In the genomic region with DNA sequence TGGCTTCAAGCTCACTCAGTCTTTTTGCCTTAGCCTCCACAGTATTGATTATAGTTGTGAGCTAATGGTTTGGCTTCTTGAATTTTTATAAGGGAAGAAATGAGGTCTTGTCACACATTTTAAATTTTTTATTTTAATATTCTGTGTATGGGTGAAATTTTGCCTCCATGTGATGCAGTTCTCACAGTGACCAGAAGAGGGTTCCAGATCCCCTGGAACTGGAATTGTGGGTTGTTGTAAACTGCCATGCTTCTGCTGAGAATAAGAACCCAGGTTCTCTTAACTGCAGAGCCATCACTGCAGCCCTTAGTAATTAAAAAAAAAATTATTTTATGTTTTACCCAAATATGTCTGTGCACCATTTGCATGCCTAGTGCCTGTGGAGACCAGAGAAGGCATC, we compare ENCODE assay signal across 11 mouse cellular contexts. TPM values are rescaled to one million over a fixed set of nuclear protein-coding genes. Genes with fewer than 3 reads are reported as not detected.
DNase-seq lines count a peak whose midpoint lies in the region; ATAC-seq and TF ChIP-seq lines count a peak whose summit lies in the region.
"Had no signal": no experiment of that assay in that cellular context is flagged by ENCODE, and none has a peak within 500 bp of the region (broad histone marks: within the 10 kb centered on the region; RNA-seq: fewer than 3 reads in every experiment).

No protein-coding gene starts in this region.

- H3K4me1 ChIP-seq in heart, embryonic 12.5 days (replicated peaks), result no peaks in the 10 kb centered on the region
- H3K4me1 ChIP-seq in G1E (ENCODE audit: insufficient read depth, low read depth, low read length), result no peaks in the 10 kb centered on the region
- H3K4me1 ChIP-seq: megakaryocyte, embryonic 14.5 days had no signal

- intact Hi-C loops in left cerebral cortex, postnatal 25 days (cut with DNase I), result no loop called here

- no peak overlapping the region for H3K4me3 ChIP-seq in heart, embryonic 12.5 days
- no peak overlapping the region for H3K4me3 ChIP-seq in G1E (ENCODE audit: low read depth, low read length)
- H3K4me3 ChIP-seq: megakaryocyte, embryonic 14.5 days had no signal

- ATAC-seq in heart, embryonic 12.5 days (ENCODE audit: insufficient number of reproducible peaks, low FRiP score), result no peak
- ATAC-seq in G1E (ENCODE audit: extremely low read depth, insufficient number of reproducible peaks, low FRiP score, poor library complexity, severe bottlenecking), result no peak

- 0 out of 2 replicates have a peak, but pooled peaks have one; percentile 17 for TF ChIP-seq CTCF in G1E (IDR thresholded peaks at IDR 0.05; ENCODE audit: low read depth, low read length)

- H3K36me3 ChIP-seq in heart, embryonic 12.5 days, result 0 out of 2 replicates have a peak, but pooled peaks cover 3% of the 10 kb centered on the region
- H3K36me3 ChIP-seq in G1E (replicated peaks), result no peaks in the 10 kb centered on the region

- no peak overlapping the region for H3K27ac ChIP-seq in heart, embryonic 12.5 days (ENCODE audit: poor library complexity, severe bottlenecking)

- no peak overlapping the region for H3K4me2 ChIP-seq in heart, embryonic 12.5 days

- no peaks in the 10 kb centered on the region for H3K27me3 ChIP-seq in heart, embryonic 12.5 days (replicated peaks)
- peaks cover 3% of the 10 kb centered on the region; the same call in 1 of the 2 replicates for H3K27me3 ChIP-seq in G1E (ENCODE audit: insufficient read depth, low read length)
- H3K27me3 ChIP-seq: megakaryocyte, embryonic 14.5 days had no signal

- no peak overlapping the region for H3K9ac ChIP-seq in heart, embryonic 12.5 days

- DNase-seq in heart, postnatal 4 days, result peak; percentile 29
- DNase-seq in 3T3-L1 (ENCODE audit: low read depth, low spot score) (peak; percentile 70), G1E (ENCODE audit: low spot score) (no peak)
- peak; percentile 19 for DNase-seq in lung, postnatal 10 days
- no peak for DNase-seq in urinary bladder, postnatal 10 days (ENCODE audit: low spot score)
- no peak for DNase-seq in embryo, embryonic 10 days (ENCODE audit: low spot score)
- DNase-seq in left cerebral cortex, postnatal 25 days (ENCODE audit: low spot score in 2 of 2), result no peak
- DNase-seq: cerebellum, postnatal 36 days had no signal

- peaks cover 7% of the 10 kb centered on the region for H3K9me3 ChIP-seq in heart, embryonic 12.5 days (replicated peaks)
- H3K9me3 ChIP-seq in G1E (replicated peaks), result no peaks in the 10 kb centered on the region

RNA-seq across cellular contexts. Expression of a gene that starts 31.7 kb away (rescaled TPM):
- total RNA-seq in heart, postnatal 4 days (2021), result 100 to 1,000 TPM; 749 to 777 TPM
- 676 and 709 TPM in 2 replicates for polyA plus RNA-seq in heart, embryonic 12.5 days (2016; fragmentation: Nextera tagmentation; extraction: Ambion mirVana)
- total RNA-seq in G1E (2014; fragmentation: Nextera tagmentation) (927 and 1,016 TPM in 2 replicates), G1E (2017) (861 and 868 TPM in 2 replicates)
- 115 and 138 TPM in 2 replicates for polyA plus RNA-seq in G1E (2012)
- total RNA-seq in left cerebral cortex, postnatal 25 days (2021), result 100 to 1,000 TPM; 433 to 461 TPM

RNA-seq across cellular contexts. Expression of a gene that starts 31.9 kb away (rescaled TPM):
- total RNA-seq in heart, postnatal 4 days (2021), result under 1 TPM in 1 of 2 experiments, not detected in 1; 0.18 TPM
- polyA plus RNA-seq in heart, embryonic 12.5 days (2016; fragmentation: Nextera tagmentation; extraction: Ambion mirVana), result 0.10 and 0.49 TPM in 2 replicates
- total RNA-seq in G1E (2014; fragmentation: Nextera tagmentation), result 1.3 TPM in 1 of 2 replicates, not detected in the other
- 1.1 and 1.4 TPM in 2 replicates for total RNA-seq in G1E (2017)
- 0.09 TPM in 1 of 2 replicates, not detected in the other for polyA plus RNA-seq in G1E (2012)
- total RNA-seq in left cerebral cortex, postnatal 25 days (2021), result under 1 TPM in 1 of 2 experiments, not detected in 1; 0.21 TPM
- total RNA-seq: hematopoietic stem cell, adult 5-6 weeks had no signal

RNA-seq across cellular contexts. Expression of a gene that starts 53.4 kb away (rescaled TPM):
- total RNA-seq in heart, postnatal 4 days (2021), result 10 to 100 TPM; 43.4 to 49.4 TPM
- 39.4 and 40.8 TPM in 2 replicates for polyA plus RNA-seq in heart, embryonic 12.5 days (2016; fragmentation: Nextera tagmentation; extraction: Ambion mirVana)
- total RNA-seq in G1E (2014; fragmentation: Nextera tagmentation) (70.0 and 72.2 TPM in 2 replicates), G1E (2017) (81.1 and 105 TPM in 2 replicates)
- polyA plus RNA-seq in G1E (2012), result 8.5 and 11.8 TPM in 2 replicates
- 10 to 100 TPM; 28.7 to 34.3 TPM for total RNA-seq in left cerebral cortex, postnatal 25 days (2021)

Comparison
In these comparisons a context has a peak if more than half of its experiments do, and no peak if none do; other contexts are left out.
1. DNase-seq: peak in heart, postnatal 4 days (single experiment), 3T3-L1 (single experiment) and lung, postnatal 10 days (single experiment); none in G1E (single experiment), urinary bladder, postnatal 10 days (single experiment), embryo, embryonic 10 days (single experiment) and left cerebral cortex, postnatal 25 days (0 of 2).